Mouse (Mus musculus) spleen, postnatal 4 days (tissue): ENCODE results near the gene Acox3.
A peak's percentile ranks its signal among the peaks of the same experiment; 100 is the strongest.

ENCODE experiments used
- DNase-seq, 2 experiments: peaks; one replicate each; pipeline ENCODE4 v3.0.0; 2022; ENCODE audit warnings: low spot score in 2 of 2

Gene Acox3

GRCm38 (mm10) chr5:35582445-35583220, at the start of gene Acox3:
Acox3 (plus strand) TSS chr5:35583040.
- peak; percentile 88 to 93 for DNase-seq

GRCm38 (mm10) chr5:35536271-35536670, 46.6 kb upstream of the Acox3 start:
- DNase-seq = no peak

- DNase-seq = no peak
Observed at GRCm38 (mm10) chr5:35537474-35537873, 45.4 kb upstream of the Acox3 start.

GRCm38 (mm10) chr5:35538022-35538421, 44.8 kb upstream of the Acox3 start:
- DNase-seq = no peak

- no peak for DNase-seq
Observed at GRCm38 (mm10) chr5:35539576-35539975, 43.3 kb upstream of the Acox3 start.

- no peak for DNase-seq
Observed at GRCm38 (mm10) chr5:35540555-35540954, 42.3 kb upstream of the Acox3 start.

GRCm38 (mm10) chr5:35541059-35541790, 41.6 kb upstream of the Acox3 start:
- no peak for DNase-seq

GRCm38 (mm10) chr5:35546127-35546526, 36.7 kb upstream of the Acox3 start:
- no peak for DNase-seq

GRCm38 (mm10) chr5:35551855-35552837, 30.7 kb upstream of the Acox3 start:
- no peak for DNase-seq

- no peak for DNase-seq
Observed at GRCm38 (mm10) chr5:35552838-35553539, 29.9 kb upstream of the Acox3 start.

GRCm38 (mm10) chr5:35556393-35556792, 26.4 kb upstream of the Acox3 start:
- DNase-seq = no peak

GRCm38 (mm10) chr5:35557946-35558621, 24.8 kb upstream of the Acox3 start:
- DNase-seq = no peak

GRCm38 (mm10) chr5:35559447-35559846, 23.4 kb upstream of the Acox3 start:
- DNase-seq = no peak

- DNase-seq = no peak
Observed at GRCm38 (mm10) chr5:35562616-35563015, 20.2 kb upstream of the Acox3 start.

GRCm38 (mm10) chr5:35563449-35563848, 19.4 kb upstream of the Acox3 start:
- peak; percentile 71 to 91 for DNase-seq

GRCm38 (mm10) chr5:35565217-35565616, 17.6 kb upstream of the Acox3 start:
- no peak for DNase-seq

GRCm38 (mm10) chr5:35566632-35567031, 16.2 kb upstream of the Acox3 start:
- DNase-seq = no peak

GRCm38 (mm10) chr5:35571546-35571945, 11.3 kb upstream of the Acox3 start:
- DNase-seq = no peak

GRCm38 (mm10) chr5:35574653-35575599, 7.9 kb upstream of the Acox3 start, which contains the start of gene Trmt44:
Trmt44 (minus strand) TSS chr5:35575070.
- peak; percentile 83 to 92 for DNase-seq
